Mouse (Mus musculus): ENCODE data around the gene Plppr3. TPM values are rescaled to one million over a fixed set of nuclear protein-coding genes. Genes with fewer than 3 reads are reported as not detected.

Plppr3 gene
- polyA plus RNA-seq, 1 experiment = 3.6 TPM

- WGBS = 89% methylated on average over 25 of the region's 25 CpGs
- TF ChIP-seq POLR2A (IDR thresholded peaks at IDR 0.05; ENCODE audit: low read depth, low read length) (no peak), CTCF (IDR thresholded peaks at IDR 0.05; ENCODE audit: extremely low read depth, insufficient read depth, insufficient read length, insufficient replicate concordance) (no peak)
- no peak for DNase-seq (ENCODE audit: low read depth in 1 of 2, low spot score in 2 of 2)
- Histone ChIP-seq H3K4me1 (ENCODE audit: control insufficient read depth, insufficient read depth, insufficient read length) (peaks cover 18% of the 10 kb centered on the region), H3K36me3 (ENCODE audit: control insufficient read depth, insufficient read depth, low read length) (peaks cover 59% of the 10 kb centered on the region), H3K4me3 (ENCODE audit: extremely low read depth, insufficient read depth, insufficient read length) (no peak overlapping the region), H3K27ac (ENCODE audit: insufficient read depth, low read length) (no peak overlapping the region), H3K27me3 (ENCODE audit: control insufficient read depth, insufficient read depth, low read length) (no peaks in the 10 kb centered on the region)
These were observed 13.0 kb downstream of the Plppr3 start for GRCm38 (mm10) chr10:79861230-79862048.

DNA sequence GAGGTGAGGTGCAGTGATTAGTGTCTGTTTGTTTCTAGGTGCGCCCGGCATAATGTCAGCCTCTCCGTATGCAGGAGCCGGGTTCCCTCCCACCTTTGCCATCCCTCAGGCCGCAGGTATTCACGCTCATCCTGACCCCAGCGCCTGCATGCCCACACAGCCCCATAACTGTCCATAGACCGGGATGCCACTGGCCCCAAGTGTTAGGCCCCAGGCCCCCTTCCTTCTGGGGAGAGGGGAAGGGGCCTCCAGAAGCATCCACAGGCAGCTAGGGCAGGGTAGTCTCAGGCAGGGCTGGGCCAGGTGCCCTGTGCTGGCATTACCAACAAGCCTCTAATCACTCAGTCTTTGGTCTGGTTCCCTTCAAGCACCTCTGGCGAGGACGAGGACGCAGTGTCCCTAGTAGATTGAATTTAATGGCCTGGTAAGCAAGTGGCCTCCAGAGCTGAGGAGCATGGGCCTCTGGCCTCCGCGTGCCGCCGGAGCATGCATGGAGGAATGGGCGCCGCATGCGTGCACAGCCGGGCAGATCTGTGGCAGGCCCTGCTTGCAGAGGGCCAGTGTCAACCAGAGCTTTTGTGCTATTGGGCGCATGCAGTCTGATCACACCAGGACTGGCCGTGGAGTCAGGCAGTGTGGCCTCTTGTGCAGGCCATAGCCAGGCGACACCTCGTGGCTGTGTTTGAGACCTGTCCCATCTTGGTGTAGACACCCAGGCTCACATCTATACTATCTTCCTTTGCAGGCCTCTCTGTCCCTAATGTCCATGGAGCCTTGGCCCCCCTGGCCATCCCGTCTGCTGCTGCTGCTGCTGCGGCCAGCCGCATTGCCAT is 14.1 kb downstream of the Plppr3 start:
- Histone ChIP-seq H3K4me3 (ENCODE audit: extremely low read depth, insufficient read depth, insufficient read length) (no peak overlapping the region), H3K36me3 (ENCODE audit: control insufficient read depth, insufficient read depth, low read length) (peaks cover 59% of the 10 kb centered on the region), H3K4me1 (ENCODE audit: control insufficient read depth, insufficient read depth, insufficient read length) (peaks cover 21% of the 10 kb centered on the region), H3K27me3 (ENCODE audit: control insufficient read depth, insufficient read depth, low read length) (no peaks in the 10 kb centered on the region), H3K27ac (ENCODE audit: insufficient read depth, low read length) (no peak overlapping the region)
- no peak for DNase-seq (ENCODE audit: low read depth in 1 of 2, low spot score in 2 of 2)
- no peak for TF ChIP-seq CTCF (IDR thresholded peaks at IDR 0.05; ENCODE audit: extremely low read depth, insufficient read depth, insufficient read length, insufficient replicate concordance)
- 97% methylated on average over 26 of the region's 26 CpGs for WGBS

GRCm38 (mm10) chr10:79859116-79859515 is 15.3 kb downstream of the Plppr3 start:
- no peak for DNase-seq (ENCODE audit: low read depth in 1 of 2, low spot score in 2 of 2)
- TF ChIP-seq POLR2A (IDR thresholded peaks at IDR 0.05; ENCODE audit: low read depth, low read length) (no peak), CTCF (IDR thresholded peaks at IDR 0.05; ENCODE audit: extremely low read depth, insufficient read depth, insufficient read length, insufficient replicate concordance) (no peak)
- Histone ChIP-seq H3K4me3 (ENCODE audit: extremely low read depth, insufficient read depth, insufficient read length) (no peak overlapping the region), H3K4me1 (ENCODE audit: control insufficient read depth, insufficient read depth, insufficient read length) (peaks cover 21% of the 10 kb centered on the region), H3K27ac (ENCODE audit: insufficient read depth, low read length) (no peak overlapping the region), H3K36me3 (ENCODE audit: control insufficient read depth, insufficient read depth, low read length) (peaks cover 51% of the 10 kb centered on the region), H3K27me3 (ENCODE audit: control insufficient read depth, insufficient read depth, low read length) (no peaks in the 10 kb centered on the region)
- WGBS = 81% methylated on average over 11 of the region's 11 CpGs

DNA sequence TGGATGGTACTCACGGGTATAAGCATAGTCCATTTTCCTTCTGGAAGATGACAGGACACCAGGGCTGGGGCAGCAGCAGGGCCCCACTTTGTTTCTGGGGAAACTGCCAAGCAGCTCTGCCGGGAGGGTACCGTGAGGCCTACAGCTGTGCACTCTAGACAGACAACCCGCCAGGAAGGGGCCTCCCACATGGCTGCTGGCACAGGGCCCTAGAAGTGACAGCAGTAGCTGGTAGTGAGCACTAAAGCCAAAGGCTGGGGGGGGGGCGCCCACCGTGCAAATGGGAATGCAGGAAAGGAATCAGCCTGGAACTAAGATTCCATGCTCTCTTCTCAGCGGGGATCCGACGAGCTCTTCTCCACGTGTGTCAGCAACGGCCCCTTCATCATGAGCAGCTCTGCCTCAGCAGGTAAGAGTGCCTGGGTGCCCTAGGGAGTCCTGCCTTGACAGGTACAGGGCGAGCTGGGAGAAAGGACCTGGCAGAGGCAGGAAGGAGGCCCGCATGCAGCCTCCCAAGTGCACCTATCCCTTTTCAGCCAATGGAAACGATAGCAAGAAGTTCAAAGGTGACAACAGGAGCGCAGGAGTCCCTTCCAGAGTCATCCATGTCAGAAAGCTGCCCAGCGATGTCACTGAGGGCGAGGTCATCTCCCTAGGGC is 15.9 kb downstream of the Plppr3 start:
- Histone ChIP-seq H3K27me3 (ENCODE audit: control insufficient read depth, insufficient read depth, low read length) (no peaks in the 10 kb centered on the region), H3K4me3 (ENCODE audit: extremely low read depth, insufficient read depth, insufficient read length) (no peak overlapping the region), H3K4me1 (ENCODE audit: control insufficient read depth, insufficient read depth, insufficient read length) (peaks cover 21% of the 10 kb centered on the region), H3K27ac (ENCODE audit: insufficient read depth, low read length) (no peak overlapping the region), H3K36me3 (ENCODE audit: control insufficient read depth, insufficient read depth, low read length) (peaks cover 51% of the 10 kb centered on the region)
- DNase-seq (ENCODE audit: low read depth in 1 of 2, low spot score in 2 of 2) = no peak
- TF ChIP-seq POLR2A (IDR thresholded peaks at IDR 0.05; ENCODE audit: low read depth, low read length) (no peak), CTCF (IDR thresholded peaks at IDR 0.05; ENCODE audit: extremely low read depth, insufficient read depth, insufficient read length, insufficient replicate concordance) (no peak)
- WGBS = 63% methylated on average over 17 of the region's 17 CpGs

- DNase-seq (ENCODE audit: low read depth in 1 of 2, low spot score in 2 of 2) = no peak
- Histone ChIP-seq H3K4me3 (ENCODE audit: extremely low read depth, insufficient read depth, insufficient read length) (no peak overlapping the region), H3K27ac (ENCODE audit: insufficient read depth, low read length) (no peak overlapping the region), H3K27me3 (ENCODE audit: control insufficient read depth, insufficient read depth, low read length) (no peaks in the 10 kb centered on the region), H3K4me1 (ENCODE audit: control insufficient read depth, insufficient read depth, insufficient read length) (peaks cover 24% of the 10 kb centered on the region), H3K36me3 (ENCODE audit: control insufficient read depth, insufficient read depth, low read length) (peaks cover 46% of the 10 kb centered on the region)
- WGBS = 80% methylated on average over 2 of the region's 2 CpGs
- TF ChIP-seq POLR2A (IDR thresholded peaks at IDR 0.05; ENCODE audit: low read depth, low read length) (no peak), CTCF (IDR thresholded peaks at IDR 0.05; ENCODE audit: extremely low read depth, insufficient read depth, insufficient read length, insufficient replicate concordance) (no peak)
These were observed 16.5 kb downstream of the Plppr3 start for GRCm38 (mm10) chr10:79857894-79858293.

DNA sequence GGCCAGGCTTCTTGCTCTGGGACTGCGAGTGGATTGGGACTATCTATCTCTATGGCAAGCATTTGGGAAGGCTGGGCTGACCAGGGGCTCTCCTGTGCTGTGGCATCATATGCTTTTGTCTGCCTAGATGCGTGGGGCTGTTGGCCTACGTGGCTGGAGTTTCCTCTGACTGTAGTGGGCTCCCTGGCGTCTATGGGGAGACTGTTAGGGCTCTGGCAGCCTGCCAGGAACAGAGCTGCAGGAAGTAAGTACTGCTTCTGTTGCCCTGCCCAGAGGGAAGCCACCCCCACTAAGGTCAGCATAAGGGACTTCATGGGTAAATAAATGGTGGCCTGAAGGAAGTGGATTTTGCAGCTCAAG is 17.0 kb downstream of the Plppr3 start:
- H3K36me3 ChIP-seq (ENCODE audit: control insufficient read depth, insufficient read depth, low read length) = peaks cover 41% of the 10 kb centered on the region
- H3K4me3 ChIP-seq (ENCODE audit: extremely low read depth, insufficient read depth, insufficient read length) = no peak overlapping the region; the same call in 1 of the 2 replicates
- peaks cover 28% of the 10 kb centered on the region for H3K4me1 ChIP-seq (ENCODE audit: control insufficient read depth, insufficient read depth, insufficient read length)
- 4% methylated on average over 4 of the region's 4 CpGs for WGBS
- peak; percentile 41 to 70 for DNase-seq (ENCODE audit: low read depth in 1 of 2, low spot score in 2 of 2)
- TF ChIP-seq POLR2A (IDR thresholded peaks at IDR 0.05; ENCODE audit: low read depth, low read length) (no peak), CTCF (IDR thresholded peaks at IDR 0.05; ENCODE audit: extremely low read depth, insufficient read depth, insufficient read length, insufficient replicate concordance) (no peak)
- H3K27ac ChIP-seq (ENCODE audit: insufficient read depth, low read length) = peak overlapping the region; percentile 34; the same call in 1 of the 2 replicates
- H3K27me3 ChIP-seq (ENCODE audit: control insufficient read depth, insufficient read depth, low read length) = no peaks in the 10 kb centered on the region

Measured in spleen, adult 2 months (tissue).